Mouse (Mus musculus) limb, embryonic 11.5 days (tissue): ENCODE results near the gene Nav1. TPM values are rescaled to one million over a fixed set of nuclear protein-coding genes. Genes with fewer than 3 reads are reported as not detected.

Source experiments
- ATAC-seq: fragments of 200-750 bp; cut with Nextera tagmentation; 2 replicates; pipeline ENCODE4 v1.8.0; 2017; ENCODE audit warnings: low read depth; ENCODE audit not compliant: insufficient number of reproducible peaks, low FRiP score, low TSS enrichment
- DNase-seq: peaks from one replicate; pipeline ENCODE4 v3.0.0-alpha.2; 2015; ENCODE audit warnings: low spot score
- H3K27ac ChIP-seq: fragments of 300-500 bp; sonication (generic); replicated peaks from 2 replicates; pipeline ENCODE4 v1.5.1; 2014; ENCODE audit warnings: low read depth, mild to moderate bottlenecking, low read length
- H3K27me3 ChIP-seq: fragments of 300-500 bp; sonication (generic); 2 replicates; pipeline ENCODE4 v1.6.1; 2014; ENCODE audit warnings: mild to moderate bottlenecking, low read length, mixed read lengths; ENCODE audit not compliant: control insufficient read depth, insufficient read depth
- H3K36me3 ChIP-seq: fragments of 300-500 bp; sonication (generic); 2 replicates; pipeline ENCODE4 v1.6.1; 2014; ENCODE audit warnings: mild to moderate bottlenecking, low read length, moderate library complexity, mixed read lengths; ENCODE audit not compliant: control insufficient read depth, insufficient read depth
- H3K4me1 ChIP-seq: fragments of 300-500 bp; sonication (generic); 2 replicates; pipeline ENCODE4 v1.6.1; 2014; ENCODE audit warnings: low read length, mixed read lengths; ENCODE audit not compliant: control insufficient read depth, insufficient read depth
- H3K4me2 ChIP-seq: fragments of 300-500 bp; sonication (generic); 2 replicates; pipeline ENCODE4 v1.6.1; 2014; ENCODE audit warnings: low read depth, mild to moderate bottlenecking, moderate library complexity; ENCODE audit not compliant: severe bottlenecking
- H3K4me3 ChIP-seq: fragments of 300-500 bp; sonication (generic); 2 replicates; pipeline ENCODE4 v1.5.1; 2014; ENCODE audit warnings: low read depth, low read length
- H3K9ac ChIP-seq: fragments of 300-500 bp; sonication (generic); 2 replicates; pipeline ENCODE4 v1.6.1; 2014; ENCODE audit warnings: mild to moderate bottlenecking, low read length
- H3K9me3 ChIP-seq: fragments of 300-500 bp; sonication (generic); 2 replicates; pipeline ENCODE4 v1.6.1; 2016; ENCODE audit warnings: low read length; ENCODE audit not compliant: control insufficient read depth
- WGBS: fragments of 180-500 bp; shearing (Covaris S2); extraction: QIAGEN DNeasy Blood & Tissue Kit; methylation state at CpG from one replicate; pipeline ENCODE4 v1.1.7; 2014; 5-methylcytosine and 5-hydroxymethylcytosine counted together
- polyA plus RNA-seq: library from polyadenylated mRNA; unstranded; fragments of >200 nt; fragmentation: Nextera tagmentation; extraction: Ambion mirVana; gene quantifications from 2 replicates; pipeline ENCODE4 v1.2.1, GENCODE M21; 2014

Gene Nav1
- 16.4 and 16.7 TPM in 2 replicates for polyA plus RNA-seq

GRCm38 (mm10) chr1:135607019-135607418 lies at the start of gene Nav1:
TSS of gene Nav1 (minus strand) at chr1:135607295.
- 23% methylated on average over 7 of the region's 7 CpGs for WGBS
- Histone ChIP-seq H3K9ac (no peak within 1 kb of the TSS), H3K27ac (no peak within 1 kb of the TSS), H3K4me1 (peaks cover 11% of the 10 kb centered on the region), H3K4me3 (no peak within 1 kb of the TSS), H3K27me3 (no peaks in the 10 kb centered on the region), H3K4me2 (no peak within 1 kb of the TSS), H3K9me3 (no peaks in the 10 kb centered on the region), H3K36me3 (no peaks in the 10 kb centered on the region)
- no peak for DNase-seq
- ATAC-seq = no peak

GRCm38 (mm10) chr1:135653909-135654308 lies 46.8 kb upstream of the Nav1 start:
- peaks cover 5% of the 10 kb centered on the region for H3K4me1 ChIP-seq
- no peak for ATAC-seq
- no peak overlapping the region for H3K9ac ChIP-seq
- no peak overlapping the region for H3K4me2 ChIP-seq
- H3K4me3 ChIP-seq = no peak overlapping the region
- no peaks in the 10 kb centered on the region for H3K27me3 ChIP-seq
- H3K36me3 ChIP-seq = no peaks in the 10 kb centered on the region; the same call in 1 of the 2 replicates
- DNase-seq = no peak
- 87% methylated on average over 6 of the region's 6 CpGs for WGBS
- no peak overlapping the region for H3K27ac ChIP-seq
- H3K9me3 ChIP-seq = no peaks in the 10 kb centered on the region

GRCm38 (mm10) chr1:135645459-135646195 lies 38.5 kb upstream of the Nav1 start:
- Histone ChIP-seq H3K9ac (no peak overlapping the region), H3K4me3 (no peak overlapping the region), H3K36me3 (no peaks in the 10 kb centered on the region), H3K9me3 (no peaks in the 10 kb centered on the region), H3K4me1 (no peaks in the 10 kb centered on the region), H3K4me2 (no peak overlapping the region), H3K27me3 (no peaks in the 10 kb centered on the region), H3K27ac (no peak overlapping the region)
- no peak for DNase-seq
- 78% methylated on average over 8 of the region's 8 CpGs for whole genome bisulfite sequencing
- no peak for ATAC-seq

GRCm38 (mm10) chr1:135644110-135644509 lies 37.0 kb upstream of the Nav1 start:
- no peak for DNase-seq
- H3K4me2 ChIP-seq = no peak overlapping the region
- ATAC-seq = no peak
- H3K27ac ChIP-seq = no peak overlapping the region
- no peak overlapping the region for H3K4me3 ChIP-seq
- H3K9ac ChIP-seq = no peak overlapping the region
- no peaks in the 10 kb centered on the region for H3K9me3 ChIP-seq
- no peaks in the 10 kb centered on the region for H3K27me3 ChIP-seq
- H3K36me3 ChIP-seq = no peaks in the 10 kb centered on the region
- WGBS = 92% methylated on average over 5 of the region's 5 CpGs
- H3K4me1 ChIP-seq = no peaks in the 10 kb centered on the region

- no peak for ATAC-seq
- H3K27me3 ChIP-seq = no peaks in the 10 kb centered on the region
- WGBS = 79% methylated on average over 3 of the region's 3 CpGs
Observed at GRCm38 (mm10) chr1:135643691-135644090, 36.6 kb upstream of the Nav1 start.

GRCm38 (mm10) chr1:135639853-135640252 lies 32.8 kb upstream of the Nav1 start:
- 96% methylated on average over 7 of the region's 7 CpGs for WGBS
- ATAC-seq (no peak), DNase-seq (no peak)
- no peak overlapping the region for H3K9ac ChIP-seq
- no peak overlapping the region for H3K4me3 ChIP-seq
- H3K4me1 ChIP-seq = peaks cover 15% of the 10 kb centered on the region
- H3K9me3 ChIP-seq = no peaks in the 10 kb centered on the region
- H3K27ac ChIP-seq = no peak overlapping the region
- H3K4me2 ChIP-seq = no peak overlapping the region
- H3K27me3 ChIP-seq = no peaks in the 10 kb centered on the region
- no peaks in the 10 kb centered on the region for H3K36me3 ChIP-seq

More at GRCm38 (mm10) chr1:135643691-135644090, 36.6 kb upstream of the Nav1 start:
- Histone ChIP-seq H3K9ac (no peak overlapping the region), H3K4me2 (no peak overlapping the region), H3K36me3 (no peaks in the 10 kb centered on the region), H3K4me1 (no peaks in the 10 kb centered on the region), H3K27ac (no peak overlapping the region), H3K9me3 (no peaks in the 10 kb centered on the region), H3K4me3 (no peak overlapping the region)
- DNase-seq = no peak

GRCm38 (mm10) chr1:135639093-135639492 lies 32.0 kb upstream of the Nav1 start:
- Histone ChIP-seq H3K4me2 (no peak overlapping the region), H3K9ac (no peak overlapping the region), H3K4me3 (no peak overlapping the region), H3K27ac (no peak overlapping the region), H3K27me3 (no peaks in the 10 kb centered on the region), H3K4me1 (peaks cover 15% of the 10 kb centered on the region), H3K36me3 (no peaks in the 10 kb centered on the region), H3K9me3 (no peaks in the 10 kb centered on the region)
- no peak for ATAC-seq
- WGBS = 80% methylated on average over 1 of the region's 1 CpGs
- no peak for DNase-seq

GRCm38 (mm10) chr1:135637574-135638008 lies 30.5 kb upstream of the Nav1 start:
- 29% methylated on average over 3 of the region's 3 CpGs for WGBS
- H3K36me3 ChIP-seq = no peaks in the 10 kb centered on the region
- H3K27me3 ChIP-seq = no peaks in the 10 kb centered on the region
- DNase-seq (no peak), ATAC-seq (no peak)
- H3K9ac ChIP-seq = no peak overlapping the region
- no peak overlapping the region for H3K27ac ChIP-seq
- no peaks in the 10 kb centered on the region for H3K9me3 ChIP-seq
- peaks cover 15% of the 10 kb centered on the region for H3K4me1 ChIP-seq
- no peak overlapping the region for H3K4me3 ChIP-seq
- no peak overlapping the region for H3K4me2 ChIP-seq

- H3K9me3 ChIP-seq = no peaks in the 10 kb centered on the region
- no peak for DNase-seq
- no peak for ATAC-seq
Observed at GRCm38 (mm10) chr1:135636111-135636511, 29.0 kb upstream of the Nav1 start.

More at GRCm38 (mm10) chr1:135636111-135636511, 29.0 kb upstream of the Nav1 start:
- H3K27me3 ChIP-seq = no peaks in the 10 kb centered on the region
- no peak overlapping the region for H3K27ac ChIP-seq
- no peak overlapping the region for H3K4me2 ChIP-seq
- H3K9ac ChIP-seq = no peak overlapping the region
- WGBS = 21% methylated on average over 6 of the region's 6 CpGs
- no peak overlapping the region for H3K4me3 ChIP-seq
- H3K4me1 ChIP-seq = peaks cover 19% of the 10 kb centered on the region
- H3K36me3 ChIP-seq = no peaks in the 10 kb centered on the region
